Mouse (Mus musculus) heart, adult 2 months (tissue): ENCODE data around the gene Bub1b.

Experiments
- CTCF ChIP-seq: fragments of 200-600 bp; IDR thresholded peaks from 2 replicates; pipeline ENCODE4 v1.8.1; 2022; ENCODE audit warnings: antibody characterized with exemption, mild to moderate bottlenecking, moderate library complexity
- POLR2A ChIP-seq: fragments of 200-500 bp; IDR thresholded peaks from 2 replicates; pipeline ENCODE4 v1.6.1; 2011; ENCODE audit warnings: mild to moderate bottlenecking, low read depth, low read length, control low read depth; ENCODE audit not compliant: insufficient read depth

- TF ChIP-seq POLR2A (no peak), CTCF (no peak)
These were observed 40.7 kb downstream of the Bub1b start for GRCm38 (mm10) chr2:118638686-118639085.
